Mouse (Mus musculus): ENCODE results near the gene Fjx1. TPM values are rescaled to one million over a fixed set of nuclear protein-coding genes. Genes with fewer than 3 reads are reported as not detected.

Fjx1 gene
- polyA plus RNA-seq, 1 experiment from 2014 or later: 30.7 TPM

- H3K9me3 ChIP-seq (ENCODE audit: control insufficient read depth, low read length): no peaks in the 10 kb centered on the region
- no peaks in the 10 kb centered on the region for H3K36me3 ChIP-seq (ENCODE audit: control insufficient read depth, insufficient read depth, low read length)
- no peak within 1 kb of the TSS for H3K27ac ChIP-seq (ENCODE audit: low read depth, low read length)
- H3K9ac ChIP-seq (ENCODE audit: low read length): no peak within 1 kb of the TSS
- WGBS: 29% methylated on average over 14 of the region's 14 CpGs
- DNase-seq (ENCODE audit: low spot score) (no peak), ATAC-seq (replicated peaks; ENCODE audit: low FRiP score) (peak; percentile 71)
- no peaks in the 10 kb centered on the region for H3K27me3 ChIP-seq (ENCODE audit: control insufficient read depth, insufficient read depth, low read length)
- no peak within 1 kb of the TSS for H3K4me2 ChIP-seq (ENCODE audit: low read depth, low read length, severe bottlenecking)
- H3K4me3 ChIP-seq (ENCODE audit: low read depth, low read length): no peak within 1 kb of the TSS
- H3K4me1 ChIP-seq (replicated peaks; ENCODE audit: control insufficient read depth, insufficient read depth, low read length): peaks cover 3% of the 10 kb centered on the region; the same call in 1 of the 2 replicates
Observed at GRCm38 (mm10) chr2:102407363-102408184, 44.7 kb downstream of the Fjx1 start, which contains the start of gene Trim44. TSS of gene Trim44 (minus strand) at chr2:102407828.

GRCm38 (mm10) chr2:102406324-102407304 is 45.7 kb downstream of the Fjx1 start:
- DNase-seq (ENCODE audit: low spot score) (no peak), ATAC-seq (replicated peaks; ENCODE audit: low FRiP score) (no peak)
- Histone ChIP-seq H3K4me2 (ENCODE audit: low read depth, low read length, severe bottlenecking) (no peak overlapping the region), H3K9ac (ENCODE audit: low read length) (no peak overlapping the region), H3K27ac (ENCODE audit: low read depth, low read length) (no peak overlapping the region), H3K36me3 (ENCODE audit: control insufficient read depth, insufficient read depth, low read length) (no peaks in the 10 kb centered on the region), H3K4me3 (ENCODE audit: low read depth, low read length) (no peak overlapping the region), H3K27me3 (ENCODE audit: control insufficient read depth, insufficient read depth, low read length) (no peaks in the 10 kb centered on the region), H3K4me1 (replicated peaks; ENCODE audit: control insufficient read depth, insufficient read depth, low read length) (peaks cover 3% of the 10 kb centered on the region; the same call in 1 of the 2 replicates), H3K9me3 (ENCODE audit: control insufficient read depth, low read length) (no peaks in the 10 kb centered on the region)
- 83% methylated on average over 4 of the region's 4 CpGs for WGBS

GRCm38 (mm10) chr2:102403982-102404381 is 48.3 kb downstream of the Fjx1 start:
- Histone ChIP-seq H3K4me1 (replicated peaks; ENCODE audit: control insufficient read depth, insufficient read depth, low read length) (peaks cover 14% of the 10 kb centered on the region; the same call in 1 of the 2 replicates), H3K9ac (ENCODE audit: low read length) (no peak overlapping the region), H3K9me3 (ENCODE audit: control insufficient read depth, low read length) (no peaks in the 10 kb centered on the region), H3K4me2 (ENCODE audit: low read depth, low read length, severe bottlenecking) (no peak overlapping the region), H3K36me3 (ENCODE audit: control insufficient read depth, insufficient read depth, low read length) (no peaks in the 10 kb centered on the region), H3K27ac (ENCODE audit: low read depth, low read length) (no peak overlapping the region), H3K4me3 (ENCODE audit: low read depth, low read length) (no peak overlapping the region), H3K27me3 (ENCODE audit: control insufficient read depth, insufficient read depth, low read length) (no peaks in the 10 kb centered on the region)
- ATAC-seq (replicated peaks; ENCODE audit: low FRiP score) (no peak), DNase-seq (ENCODE audit: low spot score) (no peak)
- WGBS: 79% methylated on average over 5 of the region's 5 CpGs

GRCm38 (mm10) chr2:102403306-102403705 is 49.0 kb downstream of the Fjx1 start:
- Histone ChIP-seq H3K27ac (ENCODE audit: low read depth, low read length) (no peak overlapping the region), H3K4me1 (replicated peaks; ENCODE audit: control insufficient read depth, insufficient read depth, low read length) (peaks cover 14% of the 10 kb centered on the region; the same call in 1 of the 2 replicates), H3K9ac (ENCODE audit: low read length) (no peak overlapping the region), H3K36me3 (ENCODE audit: control insufficient read depth, insufficient read depth, low read length) (no peaks in the 10 kb centered on the region), H3K4me3 (ENCODE audit: low read depth, low read length) (no peak overlapping the region), H3K9me3 (ENCODE audit: control insufficient read depth, low read length) (no peaks in the 10 kb centered on the region), H3K27me3 (ENCODE audit: control insufficient read depth, insufficient read depth, low read length) (no peaks in the 10 kb centered on the region), H3K4me2 (ENCODE audit: low read depth, low read length, severe bottlenecking) (no peak overlapping the region)
- no peak for DNase-seq (ENCODE audit: low spot score)
- ATAC-seq (replicated peaks; ENCODE audit: low FRiP score): no peak
- 91% methylated on average over 4 of the region's 4 CpGs for WGBS

- H3K9ac ChIP-seq (ENCODE audit: low read length): peak overlapping the region; percentile 93
- no peaks in the 10 kb centered on the region for H3K27me3 ChIP-seq (ENCODE audit: control insufficient read depth, insufficient read depth, low read length)
- H3K36me3 ChIP-seq (ENCODE audit: control insufficient read depth, insufficient read depth, low read length): no peaks in the 10 kb centered on the region
- DNase-seq (ENCODE audit: low spot score): no peak
- peak overlapping the region; percentile 81 for H3K27ac ChIP-seq (ENCODE audit: low read depth, low read length)
- no peak; the same call in 1 of the 2 replicates for ATAC-seq (replicated peaks; ENCODE audit: low FRiP score)
- no peaks in the 10 kb centered on the region for H3K9me3 ChIP-seq (ENCODE audit: control insufficient read depth, low read length)
- 29% methylated on average over 6 of the region's 6 CpGs for WGBS
- H3K4me1 ChIP-seq (replicated peaks; ENCODE audit: control insufficient read depth, insufficient read depth, low read length): peaks cover 11% of the 10 kb centered on the region; the same call in 1 of the 2 replicates
- H3K4me3 ChIP-seq (ENCODE audit: low read depth, low read length): peak overlapping the region; percentile 69
- H3K4me2 ChIP-seq (ENCODE audit: low read depth, low read length, severe bottlenecking): peak overlapping the region; percentile 86
Observed at GRCm38 (mm10) chr2:102401352-102401692, 51.0 kb downstream of the Fjx1 start.

GRCm38 (mm10) chr2:102400605-102401351 is 51.5 kb downstream of the Fjx1 start:
- Histone ChIP-seq H3K4me2 (ENCODE audit: low read depth, low read length, severe bottlenecking) (peak overlapping the region; percentile 86), H3K4me3 (ENCODE audit: low read depth, low read length) (peak overlapping the region; percentile 69), H3K27ac (ENCODE audit: low read depth, low read length) (peak overlapping the region; percentile 81), H3K27me3 (ENCODE audit: control insufficient read depth, insufficient read depth, low read length) (no peaks in the 10 kb centered on the region), H3K36me3 (ENCODE audit: control insufficient read depth, insufficient read depth, low read length) (no peaks in the 10 kb centered on the region), H3K9me3 (ENCODE audit: control insufficient read depth, low read length) (no peaks in the 10 kb centered on the region), H3K4me1 (replicated peaks; ENCODE audit: control insufficient read depth, insufficient read depth, low read length) (peaks cover 11% of the 10 kb centered on the region; the same call in 1 of the 2 replicates), H3K9ac (ENCODE audit: low read length) (peak overlapping the region; percentile 93)
- peak; percentile 90 for ATAC-seq (replicated peaks; ENCODE audit: low FRiP score)
- peak; percentile 86 for DNase-seq (ENCODE audit: low spot score)
- WGBS: under 1% methylated on average over 89 of the region's 94 CpGs

- Histone ChIP-seq H3K27me3 (ENCODE audit: control insufficient read depth, insufficient read depth, low read length) (no peaks in the 10 kb centered on the region), H3K9me3 (ENCODE audit: control insufficient read depth, low read length) (no peaks in the 10 kb centered on the region), H3K4me3 (ENCODE audit: low read depth, low read length) (peak overlapping the region; percentile 69), H3K4me1 (replicated peaks; ENCODE audit: control insufficient read depth, insufficient read depth, low read length) (peaks cover 11% of the 10 kb centered on the region; the same call in 1 of the 2 replicates), H3K4me2 (ENCODE audit: low read depth, low read length, severe bottlenecking) (peak overlapping the region; percentile 86), H3K36me3 (ENCODE audit: control insufficient read depth, insufficient read depth, low read length) (no peaks in the 10 kb centered on the region), H3K9ac (ENCODE audit: low read length) (peak overlapping the region; percentile 93), H3K27ac (ENCODE audit: low read depth, low read length) (peak overlapping the region; percentile 81)
- WGBS: 40% methylated on average over 48 of the region's 48 CpGs
- ATAC-seq (replicated peaks; ENCODE audit: low FRiP score) (no peak), DNase-seq (ENCODE audit: low spot score) (no peak)
Observed at GRCm38 (mm10) chr2:102399864-102400604, 52.3 kb downstream of the Fjx1 start.

Measured in forebrain, embryonic 11.5 days (tissue).